In the genomic region with DNA sequence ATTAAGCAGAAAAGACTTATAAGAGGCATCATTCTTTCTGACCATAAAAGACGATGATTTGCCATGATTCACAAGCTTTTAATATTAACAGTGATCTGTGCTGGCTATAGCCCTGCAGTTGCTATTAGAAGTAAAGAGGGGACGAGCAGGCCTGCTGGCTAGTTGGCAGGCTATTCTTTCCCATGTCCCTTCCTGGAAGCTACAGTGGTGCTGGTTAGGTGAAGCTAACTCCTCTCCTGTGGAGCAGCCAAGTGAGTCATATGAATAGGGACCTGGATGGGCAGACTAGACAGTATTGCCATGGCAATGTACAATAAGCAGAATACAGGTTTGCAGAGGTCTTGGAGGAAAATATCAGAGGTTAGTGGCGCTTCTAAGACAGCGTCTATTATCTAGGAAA, we compare ENCODE assay signal across 28 mouse cellular contexts.
DNase-seq lines count a peak whose midpoint lies in the region; ATAC-seq and TF ChIP-seq lines count a peak whose summit lies in the region.
"Had no signal": no experiment of that assay in that cellular context is flagged by ENCODE, and none has a peak within 500 bp of the region (broad histone marks: within the 10 kb centered on the region; RNA-seq: fewer than 3 reads in every experiment).

No protein-coding gene starts in this region.

- no peak overlapping the region for H3K4me2 ChIP-seq in hindbrain, postnatal 0 days (ENCODE audit: low read depth, low read length)
- H3K4me2 ChIP-seq in hindbrain, embryonic 16.5 days (ENCODE audit: low read length) = no peak overlapping the region
- H3K4me2 ChIP-seq: embryonic facial prominence, embryonic 13.5 days; forebrain, embryonic 12.5 days; heart, embryonic 11.5 days; hindbrain, embryonic 12.5 days; hindbrain, embryonic 15.5 days had no signal

- peak; percentile 15 to 68 for DNase-seq in cerebellum, adult 2 months
- no peak for DNase-seq in cerebellum, adult 11-12 months
- no peak for DNase-seq in hindbrain, postnatal 0 days (ENCODE audit: low spot score)
- peak; percentile 43 to 57 for DNase-seq in cerebellum, postnatal 25 days
- DNase-seq in urinary bladder, postnatal 14 days (ENCODE audit: low spot score) = no peak
- DNase-seq in MN1 (ENCODE audit: low spot score) = no peak
- DNase-seq: adrenal gland, adult 2 months; adrenal gland, postnatal 14 days; B cell, adult 2 months; embryo, embryonic 11 days; gastrocnemius, postnatal 10 days; gastrocnemius, postnatal 36 days; heart, adult 2 months; kidney, adult 18-20 months; kidney, adult 9 months had no signal

- H3K27me3 ChIP-seq in cerebellum, adult 2 months (ENCODE audit: control insufficient read depth, insufficient read depth, low read length) = no peaks in the 10 kb centered on the region
- H3K27me3 ChIP-seq in hindbrain, postnatal 0 days (ENCODE audit: insufficient read depth, low read length) = no peaks in the 10 kb centered on the region
- H3K27me3 ChIP-seq in hindbrain, embryonic 16.5 days (replicated peaks; ENCODE audit: control insufficient read depth, insufficient read depth, low read length) = no peaks in the 10 kb centered on the region
- H3K27me3 ChIP-seq: CH12.LX; embryonic facial prominence, embryonic 13.5 days; forebrain, embryonic 12.5 days; hindbrain, embryonic 12.5 days; hindbrain, embryonic 15.5 days had no signal

- H3K27ac ChIP-seq in cerebellum, adult 2 months (ENCODE audit: insufficient read depth, low read length) = no peak overlapping the region
- H3K27ac ChIP-seq in hindbrain, postnatal 0 days = 0 out of 2 replicates have a peak overlapping the region, but pooled peaks have one; percentile 1
- H3K27ac ChIP-seq in hindbrain, embryonic 16.5 days (ENCODE audit: low read depth, low read length) = no peak overlapping the region
- H3K27ac ChIP-seq: embryonic facial prominence, embryonic 10.5 days; embryonic facial prominence, embryonic 13.5 days; forebrain, embryonic 12.5 days; heart, adult 2 months; hindbrain, embryonic 12.5 days; hindbrain, embryonic 15.5 days had no signal

- H3K4me1 ChIP-seq in cerebellum, adult 2 months (ENCODE audit: control insufficient read depth, insufficient read depth, low read length) = no peaks in the 10 kb centered on the region; the same call in 1 of the 2 replicates
- no peaks in the 10 kb centered on the region for H3K4me1 ChIP-seq in hindbrain, postnatal 0 days (ENCODE audit: insufficient read depth, low read length)
- no peaks in the 10 kb centered on the region for H3K4me1 ChIP-seq in hindbrain, embryonic 16.5 days (ENCODE audit: control insufficient read depth, insufficient read depth, low read depth, low read length)
- H3K4me1 ChIP-seq: embryonic facial prominence, embryonic 10.5 days; embryonic facial prominence, embryonic 13.5 days; forebrain, embryonic 12.5 days; hindbrain, embryonic 12.5 days; hindbrain, embryonic 15.5 days had no signal

- no peak for TF ChIP-seq CTCF in cerebellum, adult 2 months (IDR thresholded peaks at IDR 0.05; ENCODE audit: borderline replicate concordance, insufficient read depth, low read depth, low read length)
- TF ChIP-seq CTCF in hindbrain, postnatal 0 days (IDR thresholded peaks at IDR 0.05; ENCODE audit: low read depth) = no peak

- no peaks in the 10 kb centered on the region for H3K36me3 ChIP-seq in hindbrain, postnatal 0 days (ENCODE audit: insufficient read depth, low read length)
- H3K36me3 ChIP-seq in hindbrain, embryonic 16.5 days (ENCODE audit: control insufficient read depth, insufficient read depth, low read length) = no peaks in the 10 kb centered on the region
- H3K36me3 ChIP-seq: embryonic facial prominence, embryonic 10.5 days; embryonic facial prominence, embryonic 13.5 days; forebrain, embryonic 12.5 days; G1E; hindbrain, embryonic 12.5 days; hindbrain, embryonic 15.5 days had no signal

- no peak for TF ChIP-seq POLR2A in cerebellum, adult 2 months (IDR thresholded peaks at IDR 0.05; ENCODE audit: borderline replicate concordance, insufficient read depth, low read length)

- WGBS in cerebellum, adult 2 months = 40% methylated on average over 4 of the region's 4 CpGs
- WGBS in hindbrain, postnatal 0 days = 87% methylated on average over 4 of the region's 4 CpGs
- WGBS in hindbrain, embryonic 16.5 days = 85% methylated on average over 4 of the region's 4 CpGs

- H3K9me3 ChIP-seq in hindbrain, postnatal 0 days (ENCODE audit: low read length) = no peaks in the 10 kb centered on the region
- no peaks in the 10 kb centered on the region for H3K9me3 ChIP-seq in hindbrain, embryonic 16.5 days (ENCODE audit: control insufficient read depth, low read length)
- H3K9me3 ChIP-seq: embryonic facial prominence, embryonic 10.5 days; embryonic facial prominence, embryonic 13.5 days; forebrain, embryonic 12.5 days; G1E; hindbrain, embryonic 12.5 days; hindbrain, embryonic 15.5 days had no signal

- H3K9ac ChIP-seq in hindbrain, postnatal 0 days (replicated peaks; ENCODE audit: low read length) = no peak overlapping the region
- no peak overlapping the region for H3K9ac ChIP-seq in hindbrain, embryonic 16.5 days (ENCODE audit: low read depth, low read length)
- H3K9ac ChIP-seq: embryonic facial prominence, embryonic 13.5 days; forebrain, embryonic 12.5 days; hindbrain, embryonic 12.5 days; hindbrain, embryonic 15.5 days had no signal

- no peak overlapping the region for H3K4me3 ChIP-seq in cerebellum, adult 2 months (replicated peaks; ENCODE audit: insufficient read depth, low read depth, low read length)
- H3K4me3 ChIP-seq in hindbrain, postnatal 0 days (ENCODE audit: low read length) = no peak overlapping the region
- H3K4me3 ChIP-seq in hindbrain, embryonic 16.5 days (ENCODE audit: low read length) = no peak overlapping the region
- H3K4me3 ChIP-seq: embryonic facial prominence, embryonic 10.5 days; embryonic facial prominence, embryonic 13.5 days; erythroblast, embryonic 14.5 days; forebrain, embryonic 12.5 days; heart, adult 2 months; hindbrain, embryonic 12.5 days; hindbrain, embryonic 15.5 days had no signal

- ATAC-seq in hindbrain, postnatal 0 days = peak; percentile 63; the same call in 1 of the 2 replicates
- no peak for ATAC-seq in hindbrain, embryonic 16.5 days
- ATAC-seq: forebrain, embryonic 16.5 days; inflammation-experienced regulatory T-cells, adult 6 months; intestine, embryonic 16.5 days had no signal

Comparison
In these comparisons a context has a peak if more than half of its experiments do, and no peak if none do; other contexts are left out.
1. DNase-seq: peak in cerebellum, adult 2 months (2 of 2) and cerebellum, postnatal 25 days (2 of 2); none in cerebellum, adult 11-12 months (single experiment), hindbrain, postnatal 0 days (single experiment), urinary bladder, postnatal 14 days (single experiment) and MN1 (single experiment).